Mouse (Mus musculus): ENCODE data around the gene Top1. TPM values are rescaled to one million over a fixed set of nuclear protein-coding genes. Genes with fewer than 3 reads are reported as not detected.
A peak's percentile ranks its signal among the peaks of the same experiment; 100 is the strongest.

Top1 gene
- polyA plus RNA-seq, 1 experiment, result 18.0 TPM

DNA sequence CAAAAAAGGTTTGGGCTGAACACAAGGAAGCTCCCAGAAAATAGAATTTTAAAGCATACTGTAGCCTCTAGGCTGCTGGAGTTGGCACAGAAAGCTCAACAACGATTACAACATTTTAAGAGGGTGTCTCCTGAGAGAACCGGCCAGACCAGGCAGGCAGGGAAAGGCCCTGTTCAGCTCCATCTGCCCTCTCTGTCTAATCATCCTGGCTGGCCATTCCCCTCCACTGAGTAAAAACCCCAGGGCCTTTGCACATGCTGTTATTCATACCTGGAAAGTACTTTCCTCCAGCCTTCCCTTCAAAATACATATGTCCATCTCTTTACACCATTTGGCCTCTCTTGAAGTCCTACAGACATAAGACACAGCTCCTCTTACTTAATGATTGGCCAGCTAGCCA is 83.7 kb downstream of the Top1 start:
- Histone ChIP-seq H3K36me3 (ENCODE audit: control insufficient read depth, insufficient read depth, low read length) (peaks cover 4% of the 10 kb centered on the region), H3K4me1 (ENCODE audit: control insufficient read depth, insufficient read depth, insufficient read length, low read length) (peaks cover 10% of the 10 kb centered on the region), H3K27ac (ENCODE audit: insufficient read depth, low read depth, low read length) (no peak overlapping the region), H3K27me3 (ENCODE audit: control insufficient read depth, insufficient read depth, low read length) (no peaks in the 10 kb centered on the region), H3K4me3 (ENCODE audit: low read depth, low read length) (no peak overlapping the region)
- TF ChIP-seq POLR2A (IDR thresholded peaks at IDR 0.05; ENCODE audit: low read depth, low read length) (no peak), CTCF (IDR thresholded peaks at IDR 0.05; ENCODE audit: extremely low read depth, insufficient read length, insufficient replicate concordance, low read depth, low read length) (no peak)
- WGBS, result 45% methylated on average over 2 of the region's 2 CpGs

GRCm38 (mm10) chr2:160729851-160730796 is 84.4 kb downstream of the Top1 start:
- 12% methylated on average over 17 of the region's 17 CpGs for WGBS
- Histone ChIP-seq H3K27ac (ENCODE audit: insufficient read depth, low read depth, low read length) (no peak overlapping the region), H3K36me3 (ENCODE audit: control insufficient read depth, insufficient read depth, low read length) (peaks cover 2% of the 10 kb centered on the region; the same call in 1 of the 2 replicates), H3K4me3 (ENCODE audit: low read depth, low read length) (peak overlapping the region; percentile 99), H3K4me1 (ENCODE audit: control insufficient read depth, insufficient read depth, insufficient read length, low read length) (peaks cover 10% of the 10 kb centered on the region), H3K27me3 (ENCODE audit: control insufficient read depth, insufficient read depth, low read length) (no peaks in the 10 kb centered on the region)
- no peak for TF ChIP-seq POLR2A (IDR thresholded peaks at IDR 0.05; ENCODE audit: low read depth, low read length)
- peak; percentile 40; the same call in 1 of the 2 replicates for TF ChIP-seq CTCF (IDR thresholded peaks at IDR 0.05; ENCODE audit: extremely low read depth, insufficient read length, insufficient replicate concordance, low read depth, low read length)

- Histone ChIP-seq H3K36me3 (ENCODE audit: control insufficient read depth, insufficient read depth, low read length) (no peaks in the 10 kb centered on the region), H3K4me1 (ENCODE audit: control insufficient read depth, insufficient read depth, insufficient read length, low read length) (peaks cover 15% of the 10 kb centered on the region), H3K27ac (ENCODE audit: insufficient read depth, low read depth, low read length) (no peak overlapping the region), H3K27me3 (ENCODE audit: control insufficient read depth, insufficient read depth, low read length) (no peaks in the 10 kb centered on the region), H3K4me3 (ENCODE audit: low read depth, low read length) (peak overlapping the region; percentile 99)
- WGBS, result 3% methylated on average over 19 of the region's 19 CpGs
- TF ChIP-seq POLR2A (IDR thresholded peaks at IDR 0.05; ENCODE audit: low read depth, low read length), result no peak
- TF ChIP-seq CTCF (IDR thresholded peaks at IDR 0.05; ENCODE audit: extremely low read depth, insufficient read length, insufficient replicate concordance, low read depth, low read length), result no peak
These were observed 85.1 kb downstream of the Top1 start for GRCm38 (mm10) chr2:160730797-160731116.

- TF ChIP-seq CTCF (IDR thresholded peaks at IDR 0.05; ENCODE audit: extremely low read depth, insufficient read length, insufficient replicate concordance, low read depth, low read length) (no peak), POLR2A (IDR thresholded peaks at IDR 0.05; ENCODE audit: low read depth, low read length) (no peak)
- H3K4me1 ChIP-seq (ENCODE audit: control insufficient read depth, insufficient read depth, insufficient read length, low read length), result peaks cover 16% of the 10 kb centered on the region
- peak within 1 kb of the TSS; percentile 67 for H3K27ac ChIP-seq (ENCODE audit: insufficient read depth, low read depth, low read length)
- under 1% methylated on average over 97 of the region's 99 CpGs for WGBS
- peak within 1 kb of the TSS; percentile 99 for H3K4me3 ChIP-seq (ENCODE audit: low read depth, low read length)
- H3K27me3 ChIP-seq (ENCODE audit: control insufficient read depth, insufficient read depth, low read length), result no peaks in the 10 kb centered on the region
- no peaks in the 10 kb centered on the region for H3K36me3 ChIP-seq (ENCODE audit: control insufficient read depth, insufficient read depth, low read length)
These were observed 85.6 kb downstream of the Top1 start, which contains the start of gene Plcg1 for GRCm38 (mm10) chr2:160731117-160731838. Gene Plcg1, plus strand, starts transcription at chr2:160731300.

- Histone ChIP-seq H3K4me1 (ENCODE audit: control insufficient read depth, insufficient read depth, insufficient read length, low read length) (peaks cover 16% of the 10 kb centered on the region), H3K27me3 (ENCODE audit: control insufficient read depth, insufficient read depth, low read length) (no peaks in the 10 kb centered on the region), H3K27ac (ENCODE audit: insufficient read depth, low read depth, low read length) (peak overlapping the region; percentile 23; the same call in 1 of the 2 replicates), H3K36me3 (ENCODE audit: control insufficient read depth, insufficient read depth, low read length) (no peaks in the 10 kb centered on the region), H3K4me3 (ENCODE audit: low read depth, low read length) (peak overlapping the region; percentile 99)
- under 1% methylated on average over 32 of the region's 32 CpGs for WGBS
- TF ChIP-seq CTCF (IDR thresholded peaks at IDR 0.05; ENCODE audit: extremely low read depth, insufficient read length, insufficient replicate concordance, low read depth, low read length), result no peak
These were observed 86.2 kb downstream of the Top1 start for GRCm38 (mm10) chr2:160731839-160732261.

DNA sequence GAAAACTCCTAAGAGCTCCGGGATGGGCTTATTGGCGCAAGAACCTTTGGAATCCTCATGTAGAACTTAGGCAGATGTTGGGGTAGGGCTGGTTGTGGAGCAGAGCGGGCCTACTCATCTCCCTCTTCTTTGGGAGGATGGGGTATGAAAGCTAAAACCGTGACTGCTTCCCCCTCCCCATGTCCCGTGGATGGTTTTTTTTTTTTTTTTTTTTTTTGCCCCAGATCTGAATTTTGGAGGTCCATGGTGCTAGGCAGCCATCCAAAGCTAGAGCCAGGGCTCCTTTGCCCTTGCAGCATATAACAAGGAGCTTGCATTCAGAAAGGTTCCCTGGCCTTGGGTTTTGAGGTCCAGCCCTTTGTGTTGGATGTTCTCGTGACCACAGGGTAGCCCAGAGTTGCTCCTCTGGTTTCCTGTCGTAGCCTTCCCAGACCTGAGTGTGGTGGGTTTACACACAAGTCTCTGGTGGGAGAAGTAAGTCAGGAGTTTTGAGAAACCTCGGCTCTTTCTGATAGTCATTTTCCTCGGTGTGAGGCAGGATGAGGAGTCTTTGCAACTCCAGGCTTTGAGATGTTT is 86.8 kb downstream of the Top1 start:
- 40% methylated on average over 9 of the region's 9 CpGs for WGBS
- peak overlapping the region; percentile 99 for H3K4me3 ChIP-seq (ENCODE audit: low read depth, low read length)
- no peak for TF ChIP-seq CTCF (IDR thresholded peaks at IDR 0.05; ENCODE audit: extremely low read depth, insufficient read length, insufficient replicate concordance, low read depth, low read length)
- no peak for TF ChIP-seq POLR2A (IDR thresholded peaks at IDR 0.05; ENCODE audit: low read depth, low read length)
- peaks cover 16% of the 10 kb centered on the region for H3K4me1 ChIP-seq (ENCODE audit: control insufficient read depth, insufficient read depth, insufficient read length, low read length)
- H3K27ac ChIP-seq (ENCODE audit: insufficient read depth, low read depth, low read length), result no peak overlapping the region; the same call in 1 of the 2 replicates
- no peaks in the 10 kb centered on the region for H3K36me3 ChIP-seq (ENCODE audit: control insufficient read depth, insufficient read depth, low read length)
- H3K27me3 ChIP-seq (ENCODE audit: control insufficient read depth, insufficient read depth, low read length), result no peaks in the 10 kb centered on the region
